Mouse (Mus musculus) cortical plate, adult 2 months (tissue): ENCODE results near the gene Prkce.

Experiments used
- CTCF ChIP-seq: fragments of 200-500 bp; IDR thresholded peaks from 2 replicates; pipeline ENCODE4 v1.5.1; 2011; ENCODE audit warnings: mild to moderate bottlenecking, control low read depth, low read length; ENCODE audit not compliant: insufficient read depth; ENCODE audit errors: extremely low read depth
- POLR2A ChIP-seq: fragments of 200-500 bp; IDR thresholded peaks from 2 replicates; pipeline ENCODE4 v1.6.1; 2011; ENCODE audit warnings: mild to moderate bottlenecking, low read length, control low read depth; ENCODE audit not compliant: insufficient read depth; ENCODE audit errors: extremely low read depth

GRCm38 (mm10) chr17:86304923-86305630, 137.5 kb downstream of the Prkce start:
- no peak for TF ChIP-seq CTCF
- TF ChIP-seq POLR2A, result no peak
